Mouse (Mus musculus) frontal cortex, postnatal 36 days (tissue): ENCODE results near the gene Crybb3.

Experiments
- DNase-seq, 2 experiments: peaks; one replicate each; pipeline ENCODE4 v3.0.0; 2022; ENCODE audit warnings: low spot score in 2 of 2

The Crybb3 gene

GRCm38 (mm10) chr5:113049876-113050275 lies 31.5 kb downstream of the Crybb3 start:
- no peak for DNase-seq

- DNase-seq: peak in 1 of 2 experiments; percentile 61
These were observed 35.7 kb downstream of the Crybb3 start for GRCm38 (mm10) chr5:113045511-113046273.

GRCm38 (mm10) chr5:113043531-113043930 lies 37.9 kb downstream of the Crybb3 start:
- peak in 1 of 2 experiments; percentile 55 for DNase-seq

GRCm38 (mm10) chr5:113041567-113042071 lies 39.8 kb downstream of the Crybb3 start:
- peak in 1 of 2 experiments; percentile 71 for DNase-seq

GRCm38 (mm10) chr5:113040776-113041175 lies 40.6 kb downstream of the Crybb3 start:
- DNase-seq: no peak

- DNase-seq: no peak
These were observed 42.8 kb downstream of the Crybb3 start for GRCm38 (mm10) chr5:113038601-113039000.

GRCm38 (mm10) chr5:113035094-113036047 lies 46.0 kb downstream of the Crybb3 start:
- DNase-seq: no peak

GRCm38 (mm10) chr5:113031201-113031754 lies 50.1 kb downstream of the Crybb3 start:
- no peak for DNase-seq

- DNase-seq: no peak
These were observed 51.3 kb downstream of the Crybb3 start for GRCm38 (mm10) chr5:113030082-113030481.

- no peak for DNase-seq
These were observed 54.7 kb downstream of the Crybb3 start for GRCm38 (mm10) chr5:113026706-113027105.
